Comparison of ENCODE assay signal across 8 mouse cellular contexts in genomic region chr11:70982030-70982429, GRCm38 (mm10). TPM values are rescaled to one million over a fixed set of nuclear protein-coding genes. Genes with fewer than 3 reads are reported as not detected.
DNase-seq lines count a peak whose midpoint lies in the region; ATAC-seq and TF ChIP-seq lines count a peak whose summit lies in the region.

No protein-coding gene starts in this region.

- WGBS in spleen, adult 2 months = 5% methylated on average over 12 of the region's 12 CpGs
- WGBS in limb, embryonic 13.5 days = 9% methylated on average over 12 of the region's 12 CpGs
- 5% methylated on average over 12 of the region's 12 CpGs for WGBS in stomach, embryonic 15.5 days

- peaks cover 30% of the 10 kb centered on the region for H3K36me3 ChIP-seq in spleen, adult 2 months (ENCODE audit: control insufficient read depth, insufficient read depth, low read length)
- H3K36me3 ChIP-seq in limb, embryonic 13.5 days = peaks cover 74% of the 10 kb centered on the region
- H3K36me3 ChIP-seq in stomach, embryonic 15.5 days = peaks cover 48% of the 10 kb centered on the region

- H3K9me3 ChIP-seq in limb, embryonic 13.5 days = no peaks in the 10 kb centered on the region
- no peaks in the 10 kb centered on the region for H3K9me3 ChIP-seq in stomach, embryonic 15.5 days

- no peak overlapping the region for H3K27ac ChIP-seq in spleen, adult 2 months (ENCODE audit: insufficient read depth, low read length)
- H3K27ac ChIP-seq in embryonic fibroblast, embryonic 13.5 days (ENCODE audit: insufficient read depth, low read length) = no peak overlapping the region
- no peak overlapping the region for H3K27ac ChIP-seq in limb, embryonic 13.5 days
- H3K27ac ChIP-seq in stomach, embryonic 15.5 days = no peak overlapping the region

- DNase-seq in spleen, adult 2 months (ENCODE audit: low read depth in 1 of 2, low spot score in 2 of 2) = no peak
- no peak for DNase-seq in spleen, adult 18-20 months
- DNase-seq in adrenal gland, adult 8-10 months = no peak
- DNase-seq in left cerebral cortex, postnatal 10 days (ENCODE audit: extremely low spot score in 1 of 2, low spot score in 2 of 2) = no peak
- DNase-seq in kidney, adult 9 months = no peak

- H3K4me2 ChIP-seq in limb, embryonic 13.5 days (replicated peaks) = peak overlapping the region; percentile 90
- peak overlapping the region; percentile 78 for H3K4me2 ChIP-seq in stomach, embryonic 15.5 days

- H3K9ac ChIP-seq in limb, embryonic 13.5 days = peak overlapping the region; percentile 97
- H3K9ac ChIP-seq in stomach, embryonic 15.5 days = peak overlapping the region; percentile 89; the same call in 1 of the 2 replicates

- no peak for ATAC-seq in limb, embryonic 13.5 days (ENCODE audit: low FRiP score, low read depth)
- ATAC-seq in stomach, embryonic 15.5 days (ENCODE audit: insufficient read depth, low FRiP score, low read depth) = no peak

- H3K27me3 ChIP-seq in spleen, adult 2 months (ENCODE audit: control insufficient read depth, insufficient read depth, low read length) = no peaks in the 10 kb centered on the region
- H3K27me3 ChIP-seq in limb, embryonic 13.5 days = no peaks in the 10 kb centered on the region
- H3K27me3 ChIP-seq in stomach, embryonic 15.5 days (replicated peaks) = no peaks in the 10 kb centered on the region

- no peak for TF ChIP-seq CTCF in spleen, adult 2 months (IDR thresholded peaks at IDR 0.05; ENCODE audit: extremely low read depth, insufficient read depth, insufficient read length, insufficient replicate concordance)
- no peak for TF ChIP-seq CTCF in embryonic fibroblast, embryonic 13.5 days (IDR thresholded peaks at IDR 0.05; ENCODE audit: borderline replicate concordance, insufficient read depth, low read length)

- TF ChIP-seq POLR2A in spleen, adult 2 months (IDR thresholded peaks at IDR 0.05; ENCODE audit: low read depth, low read length) = no peak
- TF ChIP-seq POLR2A in embryonic fibroblast, embryonic 13.5 days (IDR thresholded peaks at IDR 0.05; ENCODE audit: low read depth, low read length) = no peak

- peaks cover 4% of the 10 kb centered on the region for H3K4me1 ChIP-seq in spleen, adult 2 months (ENCODE audit: control insufficient read depth, insufficient read depth, insufficient read length)
- H3K4me1 ChIP-seq in embryonic fibroblast, embryonic 13.5 days (ENCODE audit: control insufficient read depth, insufficient read depth, low read length) = peaks cover 4% of the 10 kb centered on the region; the same call in 1 of the 2 replicates
- H3K4me1 ChIP-seq in limb, embryonic 13.5 days = peaks cover 12% of the 10 kb centered on the region
- peaks cover 12% of the 10 kb centered on the region; the same call in 1 of the 2 replicates for H3K4me1 ChIP-seq in stomach, embryonic 15.5 days

- H3K4me3 ChIP-seq in spleen, adult 2 months (ENCODE audit: extremely low read depth, insufficient read depth, insufficient read length) = peak overlapping the region; percentile 90
- peak overlapping the region; percentile 96 for H3K4me3 ChIP-seq in embryonic fibroblast, embryonic 13.5 days (ENCODE audit: insufficient read depth, low read length)
- peak overlapping the region; percentile 100 for H3K4me3 ChIP-seq in limb, embryonic 13.5 days
- peak overlapping the region; percentile 100 for H3K4me3 ChIP-seq in stomach, embryonic 15.5 days (replicated peaks)

- intact Hi-C loops in left cerebral cortex, postnatal 10 days (cut with DNase I) = no loop called here

RNA-seq across cellular contexts. Expression of gene C1qbp, which starts 0.8 kb away (rescaled TPM):
- 71.3 and 160 TPM in 2 replicates for polyA plus RNA-seq in spleen, adult 2 months (2012; rRNA removed)
- polyA plus RNA-seq in embryonic fibroblast, embryonic 13.5 days (2011; ENCODE audit: insufficient read length, low read depth, missing spikeins) = 163 and 168 TPM in 2 replicates
- polyA plus RNA-seq in limb, embryonic 13.5 days (2015; fragmentation: Nextera tagmentation; extraction: Ambion mirVana) = 235 and 241 TPM in 2 replicates
- 268 and 283 TPM in 2 replicates for polyA plus RNA-seq in stomach, embryonic 15.5 days (2015; fragmentation: Nextera tagmentation; extraction: Ambion mirVana)
- 100 to 1,000 TPM; 181 to 218 (median 205) TPM for total RNA-seq in adrenal gland, adult 8-10 months (2022)
- 100 to 1,000 TPM; 108 to 114 TPM for total RNA-seq in left cerebral cortex, postnatal 10 days (2021)

RNA-seq across cellular contexts. Expression of gene Rpain, which starts 12.0 kb away (rescaled TPM):
- 25.4 and 34.8 TPM in 2 replicates for polyA plus RNA-seq in spleen, adult 2 months (2012; rRNA removed)
- 21.1 and 22.1 TPM in 2 replicates for polyA plus RNA-seq in embryonic fibroblast, embryonic 13.5 days (2011; ENCODE audit: insufficient read length, low read depth, missing spikeins)
- polyA plus RNA-seq in limb, embryonic 13.5 days (2015; fragmentation: Nextera tagmentation; extraction: Ambion mirVana) = 76.8 and 80.1 TPM in 2 replicates
- 67.1 and 69.0 TPM in 2 replicates for polyA plus RNA-seq in stomach, embryonic 15.5 days (2015; fragmentation: Nextera tagmentation; extraction: Ambion mirVana)
- total RNA-seq in adrenal gland, adult 8-10 months (2022) = 10 to 100 TPM; 23.0 to 52.2 (median 36.1) TPM
- total RNA-seq in left cerebral cortex, postnatal 10 days (2021) = 10 to 100 TPM; 39.2 to 45.9 TPM

RNA-seq across cellular contexts. Expression of gene Nup88, which starts 12.3 kb away (rescaled TPM):
- polyA plus RNA-seq in spleen, adult 2 months (2012; rRNA removed) = 18.3 and 21.0 TPM in 2 replicates
- polyA plus RNA-seq in embryonic fibroblast, embryonic 13.5 days (2011; ENCODE audit: insufficient read length, low read depth, missing spikeins) = 92.8 and 113 TPM in 2 replicates
- 128 and 134 TPM in 2 replicates for polyA plus RNA-seq in limb, embryonic 13.5 days (2015; fragmentation: Nextera tagmentation; extraction: Ambion mirVana)
- 108 and 112 TPM in 2 replicates for polyA plus RNA-seq in stomach, embryonic 15.5 days (2015; fragmentation: Nextera tagmentation; extraction: Ambion mirVana)
- total RNA-seq in adrenal gland, adult 8-10 months (2022) = 10 to 100 TPM; 52.3 to 79.7 (median 65.2) TPM
- 10 to 100 TPM; 59.3 to 63.9 TPM for total RNA-seq in left cerebral cortex, postnatal 10 days (2021)

RNA-seq across cellular contexts. Expression of gene Dhx33, which starts 22.2 kb away (rescaled TPM):
- 20.3 and 24.6 TPM in 2 replicates for polyA plus RNA-seq in spleen, adult 2 months (2012; rRNA removed)
- 33.1 and 38.4 TPM in 2 replicates for polyA plus RNA-seq in embryonic fibroblast, embryonic 13.5 days (2011; ENCODE audit: insufficient read length, low read depth, missing spikeins)
- 20.5 and 23.1 TPM in 2 replicates for polyA plus RNA-seq in limb, embryonic 13.5 days (2015; fragmentation: Nextera tagmentation; extraction: Ambion mirVana)
- 16.4 and 16.6 TPM in 2 replicates for polyA plus RNA-seq in stomach, embryonic 15.5 days (2015; fragmentation: Nextera tagmentation; extraction: Ambion mirVana)
- 10 to 100 TPM; 32.5 to 34.6 (median 32.9) TPM for total RNA-seq in adrenal gland, adult 8-10 months (2022)
- total RNA-seq in left cerebral cortex, postnatal 10 days (2021) = 10 to 100 TPM; 18.8 to 21.9 TPM

RNA-seq across cellular contexts. Expression of gene Mis12, which starts 37.4 kb away (rescaled TPM):
- 2.6 and 2.9 TPM in 2 replicates for polyA plus RNA-seq in spleen, adult 2 months (2012; rRNA removed)
- 33.1 and 35.2 TPM in 2 replicates for polyA plus RNA-seq in embryonic fibroblast, embryonic 13.5 days (2011; ENCODE audit: insufficient read length, low read depth, missing spikeins)
- polyA plus RNA-seq in limb, embryonic 13.5 days (2015; fragmentation: Nextera tagmentation; extraction: Ambion mirVana) = 50.3 and 55.9 TPM in 2 replicates
- 37.7 and 40.0 TPM in 2 replicates for polyA plus RNA-seq in stomach, embryonic 15.5 days (2015; fragmentation: Nextera tagmentation; extraction: Ambion mirVana)
- total RNA-seq in adrenal gland, adult 8-10 months (2022) = 10 to 100 TPM; 22.5 to 30.3 (median 26.7) TPM
- 10 to 100 TPM; 10.3 to 12.3 TPM for total RNA-seq in left cerebral cortex, postnatal 10 days (2021)
